Mouse (Mus musculus): ENCODE measurements around the gene Ndufaf2. TPM values are rescaled to one million over a fixed set of nuclear protein-coding genes. Genes with fewer than 3 reads are reported as not detected.

Ndufaf2 gene
- polyA plus RNA-seq, 1 experiment from 2014 or later, result 62.1 TPM

- peak; percentile 49; the same call in 1 of the 2 replicates for ATAC-seq (ENCODE audit: borderline replicate concordance, extremely low read depth, low FRiP score, low TSS enrichment)
- Histone ChIP-seq H3K4me2 (peak overlapping the region; percentile 28; the same call in 1 of the 2 replicates), H3K9ac (no peak overlapping the region), H3K27ac (peak overlapping the region; percentile 35), H3K4me3 (no peak overlapping the region), H3K4me1 (peaks cover 23% of the 10 kb centered on the region; the same call in 1 of the 2 replicates), H3K9me3 (no peaks in the 10 kb centered on the region), H3K36me3 (no peaks in the 10 kb centered on the region), H3K27me3 (no peaks in the 10 kb centered on the region)
- 41% methylated on average over 16 of the region's 16 CpGs for WGBS
Observed at GRCm38 (mm10) chr13:107954445-107955261, 203.8 kb downstream of the Ndufaf2 start.

GRCm38 (mm10) chr13:107954100-107954444 is 204.4 kb downstream of the Ndufaf2 start:
- 38% methylated on average over 9 of the region's 9 CpGs for WGBS
- ATAC-seq (ENCODE audit: borderline replicate concordance, extremely low read depth, low FRiP score, low TSS enrichment), result peak; percentile 37; the same call in 1 of the 2 replicates
- H3K4me3 ChIP-seq, result no peak overlapping the region
- no peak overlapping the region for H3K9ac ChIP-seq
- peak overlapping the region; percentile 16 for H3K27ac ChIP-seq
- H3K4me1 ChIP-seq, result peaks cover 23% of the 10 kb centered on the region; the same call in 1 of the 2 replicates
- no peaks in the 10 kb centered on the region for H3K9me3 ChIP-seq
- 0 out of 2 replicates have a peak overlapping the region, but pooled peaks have one; percentile 0 for H3K4me2 ChIP-seq
- no peaks in the 10 kb centered on the region for H3K36me3 ChIP-seq
- H3K27me3 ChIP-seq, result no peaks in the 10 kb centered on the region

Other genes starting within 250 kb of the Ndufaf2 start
- 68.8 and 69.7 TPM in 2 replicates for gene Smim15, start 114.2 kb downstream of the Ndufaf2 start, polyA plus RNA-seq (2015; fragmentation: Nextera tagmentation; extraction: Ambion mirVana)
- 16.5 and 17.4 TPM in 2 replicates for gene Ercc8, start 108 bp upstream of the Ndufaf2 start, polyA plus RNA-seq (2015; fragmentation: Nextera tagmentation; extraction: Ambion mirVana)
- gene Elovl7, start 55.8 kb upstream of the Ndufaf2 start, polyA plus RNA-seq (2015; fragmentation: Nextera tagmentation; extraction: Ambion mirVana), result 10.2 and 11.5 TPM in 2 replicates
- 13.4 and 15.2 TPM in 2 replicates for gene Depdc1b, start 157.7 kb upstream of the Ndufaf2 start, polyA plus RNA-seq (2015; fragmentation: Nextera tagmentation; extraction: Ambion mirVana)